Mouse (Mus musculus): ENCODE results near the gene C2cd5.

- TF ChIP-seq CHD2 (IDR thresholded peaks at IDR 0.05; ENCODE audit: low read depth, low read length) (no peak), MAFK (IDR thresholded peaks at IDR 0.05; ENCODE audit: insufficient read depth, low read depth, low read length) (no peak), ZC3H11A (IDR thresholded peaks at IDR 0.05; ENCODE audit: borderline replicate concordance, low read depth, low read length) (peak; percentile 61; the same call in 1 of the 2 replicates)
These were observed 79.3 kb downstream of the C2cd5 start for GRCm38 (mm10) chr6:143020647-143021046.

All from ES-E14 (cell line).